In the genomic region with DNA sequence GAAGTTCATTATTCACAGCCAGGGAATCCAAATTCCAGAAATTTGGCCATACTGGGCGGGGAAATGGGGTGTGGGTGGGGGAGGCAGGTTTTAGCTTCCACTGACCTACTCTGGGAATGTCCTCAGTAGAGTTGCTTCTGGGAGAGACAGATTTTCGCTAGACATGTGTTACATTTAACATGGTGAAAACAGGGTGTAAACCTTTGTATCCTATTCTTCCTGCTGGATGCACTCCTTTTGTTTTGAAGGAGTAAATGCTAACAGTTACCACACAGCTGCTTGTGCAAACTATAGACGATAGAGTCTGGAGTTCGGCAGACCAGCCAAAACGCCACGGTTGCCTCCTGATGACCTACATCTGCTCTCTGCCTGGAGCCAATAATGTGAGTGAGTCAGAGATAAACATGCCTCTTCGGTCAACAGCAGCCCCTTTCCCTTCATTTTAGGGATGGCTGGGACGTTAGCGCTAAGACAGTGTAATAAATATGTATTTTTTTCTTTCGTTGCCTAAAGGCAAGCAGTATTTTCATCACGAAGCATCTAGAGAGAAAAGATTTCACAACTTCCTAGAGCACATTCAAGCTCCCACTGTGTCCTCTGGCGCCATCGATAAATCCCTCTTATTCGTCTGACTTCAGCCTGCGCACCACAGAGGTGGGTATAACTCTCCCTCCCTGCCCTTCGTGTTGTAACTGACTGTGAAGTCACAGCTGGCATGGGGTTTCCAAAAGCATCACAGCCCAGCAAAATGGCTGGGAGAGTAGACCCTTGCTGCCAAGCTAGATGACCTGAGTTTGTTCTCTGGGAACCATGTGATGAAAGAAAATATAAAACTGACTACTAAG, we compare ENCODE assay signal across 9 mouse cellular contexts.
DNase-seq lines count a peak whose midpoint lies in the region; ATAC-seq lines count a peak whose summit lies in the region.
"Had no signal": no experiment of that assay in that cellular context is flagged by ENCODE, and none has a peak within 500 bp of the region (broad histone marks: within the 10 kb centered on the region; RNA-seq: fewer than 3 reads in every experiment).

No protein-coding gene starts in this region.

- H3K4me1 ChIP-seq in lung, embryonic 15.5 days, result peaks cover 12% of the 10 kb centered on the region; the same call in 1 of the 2 replicates
- no peaks in the 10 kb centered on the region for H3K4me1 ChIP-seq in forebrain, embryonic 13.5 days
- H3K4me1 ChIP-seq in neural tube, embryonic 15.5 days, result no peaks in the 10 kb centered on the region
- H3K4me1 ChIP-seq: embryonic facial prominence, embryonic 12.5 days had no signal

- H3K27me3 ChIP-seq in lung, embryonic 15.5 days, result no peaks in the 10 kb centered on the region
- H3K27me3 ChIP-seq in forebrain, embryonic 13.5 days, result 0 out of 2 replicates have a peak, but pooled peaks cover 4% of the 10 kb centered on the region
- no peaks in the 10 kb centered on the region for H3K27me3 ChIP-seq in neural tube, embryonic 15.5 days (replicated peaks)
- H3K27me3 ChIP-seq: embryonic facial prominence, embryonic 12.5 days had no signal

- WGBS in lung, embryonic 15.5 days, result 34% methylated on average over 16 of the region's 16 CpGs
- 86% methylated on average over 16 of the region's 16 CpGs for WGBS in forebrain, embryonic 13.5 days
- 73% methylated on average over 16 of the region's 16 CpGs for whole genome bisulfite sequencing in neural tube, embryonic 15.5 days

- DNase-seq in adrenal gland, postnatal 10 days, result peak; percentile 13
- no peak for DNase-seq in adrenal gland, adult 8-10 months
- DNase-seq in urinary bladder, postnatal 25 days (ENCODE audit: low spot score), result peak; percentile 16
- no peak for DNase-seq in urinary bladder, adult 2 months (ENCODE audit: low spot score)
- DNase-seq in spleen, postnatal 10 days (ENCODE audit: low spot score in 2 of 2), result no peak

- H3K9me3 ChIP-seq in lung, embryonic 15.5 days, result no peaks in the 10 kb centered on the region
- no peaks in the 10 kb centered on the region; the same call in 1 of the 2 replicates for H3K9me3 ChIP-seq in forebrain, embryonic 13.5 days (replicated peaks)
- H3K9me3 ChIP-seq in neural tube, embryonic 15.5 days (replicated peaks), result no peaks in the 10 kb centered on the region
- H3K9me3 ChIP-seq: embryonic facial prominence, embryonic 12.5 days had no signal

- H3K27ac ChIP-seq in lung, embryonic 15.5 days, result peak overlapping the region; percentile 84
- H3K27ac ChIP-seq in forebrain, embryonic 13.5 days, result no peak overlapping the region
- H3K27ac ChIP-seq in neural tube, embryonic 15.5 days (replicated peaks), result no peak overlapping the region
- H3K27ac ChIP-seq: embryonic facial prominence, embryonic 12.5 days had no signal

- no peak overlapping the region for H3K4me3 ChIP-seq in lung, embryonic 15.5 days
- H3K4me3 ChIP-seq in forebrain, embryonic 13.5 days, result no peak overlapping the region
- no peak overlapping the region for H3K4me3 ChIP-seq in neural tube, embryonic 15.5 days (replicated peaks)
- H3K4me3 ChIP-seq: embryonic facial prominence, embryonic 12.5 days had no signal

- peak; percentile 92 for ATAC-seq in lung, embryonic 15.5 days (ENCODE audit: borderline replicate concordance, extremely low read depth, low FRiP score, low TSS enrichment)
- ATAC-seq in forebrain, embryonic 13.5 days, result no peak
- no peak for ATAC-seq in neural tube, embryonic 15.5 days (ENCODE audit: low FRiP score)

- no peak overlapping the region for H3K9ac ChIP-seq in lung, embryonic 15.5 days
- no peak overlapping the region for H3K9ac ChIP-seq in forebrain, embryonic 13.5 days
- H3K9ac ChIP-seq in neural tube, embryonic 15.5 days (replicated peaks), result no peak overlapping the region
- H3K9ac ChIP-seq: embryonic facial prominence, embryonic 12.5 days had no signal

- H3K4me2 ChIP-seq in lung, embryonic 15.5 days, result peak overlapping the region; percentile 13; the same call in 1 of the 2 replicates
- H3K4me2 ChIP-seq in forebrain, embryonic 13.5 days, result no peak overlapping the region
- H3K4me2 ChIP-seq in neural tube, embryonic 15.5 days, result no peak overlapping the region
- H3K4me2 ChIP-seq: embryonic facial prominence, embryonic 12.5 days had no signal

- H3K36me3 ChIP-seq in lung, embryonic 15.5 days, result no peaks in the 10 kb centered on the region
- no peaks in the 10 kb centered on the region for H3K36me3 ChIP-seq in forebrain, embryonic 13.5 days (ENCODE audit: poor library complexity, severe bottlenecking)
- H3K36me3 ChIP-seq in neural tube, embryonic 15.5 days, result no peaks in the 10 kb centered on the region
- H3K36me3 ChIP-seq: embryonic facial prominence, embryonic 12.5 days had no signal

Comparison
In these comparisons a context has a peak if more than half of its experiments do, and no peak if none do; other contexts are left out.
1. DNase-seq: peak in adrenal gland, postnatal 10 days (single experiment) and urinary bladder, postnatal 25 days (single experiment); none in adrenal gland, adult 8-10 months (single experiment), urinary bladder, adult 2 months (single experiment) and spleen, postnatal 10 days (0 of 2).